Mouse (Mus musculus) MEL (cell line): ENCODE data around the gene Pigl. TPM values are rescaled to one million over a fixed set of nuclear protein-coding genes. Genes with fewer than 3 reads are reported as not detected.
A peak's percentile ranks its signal among the peaks of the same experiment; 100 is the strongest.

Experiments
- DNase-seq: peaks from one replicate; pipeline ENCODE4 v3.0.0; 2011; ENCODE audit warnings: low read depth, low spot score
- H3K27ac ChIP-seq: 2 replicates; pipeline ENCODE4 v1.5.1; 2012; ENCODE audit warnings: low read depth, mild to moderate bottlenecking, control low read depth, low read length, moderate library complexity; ENCODE audit not compliant: control insufficient read depth
- H3K27me3 ChIP-seq, 2 experiments: fragments of 150-350 bp in 1 of 2; sonication (generic) in 1 of 2; 2 replicates each; pipeline ENCODE4 v1.6.1; 2012; ENCODE audit warnings: low read length in 2 of 2, mild to moderate bottlenecking in 2 of 2, improper control_type of control experiment in 1 of 2, moderate library complexity in 1 of 2; ENCODE audit not compliant: insufficient read depth in 2 of 2, control insufficient read depth in 1 of 2
- H3K36me3 ChIP-seq, 2 experiments: 2 replicates each; pipeline ENCODE4 v1.6.1; 2012 to 2014; ENCODE audit warnings: low read length in 2 of 2, improper control_type of control experiment in 1 of 2, inconsistent platforms in 1 of 2, mild to moderate bottlenecking in 1 of 2; ENCODE audit not compliant: insufficient read depth in 2 of 2, control insufficient read depth in 1 of 2
- H3K4me1 ChIP-seq, 2 experiments: fragments of 150-350 bp in 1 of 2; sonication (generic) in 1 of 2; 2 replicates each; pipeline ENCODE4 v1.6.1; 2012; ENCODE audit warnings: low read length in 2 of 2, improper control_type of control experiment in 1 of 2, mild to moderate bottlenecking in 1 of 2; ENCODE audit not compliant: insufficient read depth in 2 of 2, control insufficient read depth in 1 of 2
- H3K4me3 ChIP-seq, 2 experiments: fragments of 150-350 bp in 1 of 2; sonication (generic) in 1 of 2; 2 replicates each; pipeline ENCODE4 v1.5.1; 2012; ENCODE audit warnings: low read depth in 2 of 2, low read length in 2 of 2, mild to moderate bottlenecking in 2 of 2, moderate library complexity in 2 of 2, control low read depth in 1 of 2, improper control_type of control experiment in 1 of 2; ENCODE audit not compliant: control insufficient read depth in 1 of 2, insufficient read depth in 1 of 2
- H3K79me2 ChIP-seq: 2 replicates; pipeline ENCODE4 v1.6.1; 2012; ENCODE audit warnings: mild to moderate bottlenecking, low read length, moderate library complexity; ENCODE audit not compliant: control insufficient read depth, poor library complexity, insufficient read depth
- H3K9ac ChIP-seq: 2 replicates; pipeline ENCODE4 v1.6.1; 2012; ENCODE audit warnings: low read depth, mild to moderate bottlenecking, control low read depth, low read length, moderate library complexity; ENCODE audit not compliant: control insufficient read depth, poor library complexity, severe bottlenecking
- H3K9me3 ChIP-seq: fragments of 150-350 bp; sonication (generic); replicated peaks from 2 replicates; pipeline ENCODE4 v1.6.1; 2012; ENCODE audit warnings: mild to moderate bottlenecking, low read length, improper control_type of control experiment, moderate library complexity; ENCODE audit not compliant: insufficient read depth
- BHLHE40 ChIP-seq: IDR thresholded peaks from 2 replicates; pipeline ENCODE4 v1.6.1; 2012; ENCODE audit warnings: low read depth, mild to moderate bottlenecking, inconsistent platforms, low read length, improper control_type of control experiment, borderline replicate concordance
- CHD2 ChIP-seq: IDR thresholded peaks from 2 replicates; pipeline ENCODE4 v1.6.1; 2011; ENCODE audit warnings: low read length, improper control_type of control experiment
- CTCF ChIP-seq, 3 experiments: IDR thresholded peaks in 2 of 3; conservative IDR thresholded peaks in 1 of 3; 2 replicates each; pipeline ENCODE4 v1.5.1; 2011 to 2012; ENCODE audit warnings: low read length in 3 of 3, low read depth in 2 of 3, mild to moderate bottlenecking in 2 of 3, improper control_type of control experiment in 1 of 3, inconsistent platforms in 1 of 3, mixed read lengths in 1 of 3, moderate library complexity in 1 of 3; ENCODE audit not compliant: control insufficient read depth in 1 of 3, insufficient read depth in 1 of 3, poor library complexity in 1 of 3, severe bottlenecking in 1 of 3
- E2F4 ChIP-seq: IDR thresholded peaks from 2 replicates; pipeline ENCODE4 v1.6.1; 2011; ENCODE audit warnings: low read depth, low read length, improper control_type of control experiment, borderline replicate concordance
- ELF1 ChIP-seq: IDR thresholded peaks from 2 replicates; pipeline ENCODE4 v1.6.1; 2014; ENCODE audit warnings: low read depth, mild to moderate bottlenecking, inconsistent platforms, low read length, improper control_type of control experiment, moderate library complexity
- EP300 ChIP-seq, 2 experiments: IDR thresholded peaks; 2 replicates each; pipeline ENCODE4 v1.6.1; 2011; ENCODE audit warnings: improper control_type of control experiment in 2 of 2, low read length in 2 of 2, low read depth in 1 of 2, mild to moderate bottlenecking in 1 of 2
- ETS1 ChIP-seq: IDR thresholded peaks from 2 replicates; pipeline ENCODE4 v1.6.1; 2012; ENCODE audit warnings: low read depth, mild to moderate bottlenecking, inconsistent platforms, low read length, improper control_type of control experiment, moderate library complexity
- GATA1 ChIP-seq: IDR thresholded peaks from 2 replicates; pipeline ENCODE4 v1.6.1; 2011; ENCODE audit warnings: low read depth, low read length, improper control_type of control experiment
- HCFC1 ChIP-seq: IDR thresholded peaks from 2 replicates; pipeline ENCODE4 v1.6.1; 2012; ENCODE audit warnings: low read depth, mild to moderate bottlenecking, inconsistent platforms, low read length, improper control_type of control experiment, moderate library complexity
- JUND ChIP-seq: IDR thresholded peaks from 2 replicates; pipeline ENCODE4 v1.6.1; 2011; ENCODE audit warnings: low read depth, mild to moderate bottlenecking, improper control_type of control experiment, low read length
- KAT2A ChIP-seq: conservative IDR thresholded peaks from 2 replicates; pipeline ENCODE4 v1.6.1; 2012; ENCODE audit warnings: low read depth, low read length, improper control_type of control experiment, inconsistent platforms
- MAFK ChIP-seq: IDR thresholded peaks from 2 replicates; pipeline ENCODE4 v1.6.1; 2011; ENCODE audit warnings: low read depth, mild to moderate bottlenecking, low read length, improper control_type of control experiment, borderline replicate concordance
- MAX ChIP-seq: IDR thresholded peaks from 2 replicates; pipeline ENCODE4 v1.6.1; 2011; ENCODE audit warnings: low read length, improper control_type of control experiment
- MEF2A ChIP-seq: IDR thresholded peaks from 2 replicates; pipeline ENCODE4 v1.6.1; 2014; ENCODE audit warnings: low read depth, mild to moderate bottlenecking, inconsistent platforms, low read length, improper control_type of control experiment; ENCODE audit not compliant: poor library complexity, insufficient replicate concordance, severe bottlenecking; ENCODE audit errors: extremely low read depth
- MXI1 ChIP-seq: IDR thresholded peaks from 2 replicates; pipeline ENCODE4 v1.6.1; 2011; ENCODE audit warnings: mild to moderate bottlenecking, low read depth, low read length, improper control_type of control experiment
- NELFE ChIP-seq: IDR thresholded peaks from 2 replicates; pipeline ENCODE4 v1.6.1; 2011; ENCODE audit warnings: low read depth, low read length, improper control_type of control experiment
- NRF1 ChIP-seq: IDR thresholded peaks from 2 replicates; pipeline ENCODE4 v1.6.1; 2014; ENCODE audit warnings: low read depth, mild to moderate bottlenecking, inconsistent platforms, low read length, improper control_type of control experiment, moderate library complexity; ENCODE audit not compliant: poor library complexity, insufficient read depth, severe bottlenecking
- POLR2A ChIP-seq, 2 experiments: IDR thresholded peaks; 2 replicates each; pipeline ENCODE4 v1.6.1; 2011 to 2012; ENCODE audit warnings: low read length in 2 of 2, mild to moderate bottlenecking in 2 of 2, control low read depth in 1 of 2, improper control_type of control experiment in 1 of 2, low read depth in 1 of 2, moderate library complexity in 1 of 2; ENCODE audit not compliant: control insufficient read depth in 1 of 2, insufficient read depth in 1 of 2, poor library complexity in 1 of 2
- POLR2AphosphoS5 ChIP-seq: IDR thresholded peaks from 2 replicates; pipeline ENCODE4 v1.6.1; 2012; ENCODE audit warnings: low read depth, borderline replicate concordance, mild to moderate bottlenecking, inconsistent platforms, low read length, moderate library complexity, mixed read lengths
- RAD21 ChIP-seq: IDR thresholded peaks from 2 replicates; pipeline ENCODE4 v1.6.1; 2011; ENCODE audit warnings: mild to moderate bottlenecking, low read depth, low read length, improper control_type of control experiment
- RCOR1 ChIP-seq: IDR thresholded peaks from 2 replicates; pipeline ENCODE4 v1.6.1; 2012; ENCODE audit warnings: low read depth, mild to moderate bottlenecking, inconsistent platforms, low read length, improper control_type of control experiment
- SIN3A ChIP-seq: IDR thresholded peaks from 2 replicates; pipeline ENCODE4 v1.6.1; 2012; ENCODE audit warnings: low read length, improper control_type of control experiment, inconsistent platforms
- SMC3 ChIP-seq: IDR thresholded peaks from 2 replicates; pipeline ENCODE4 v1.6.1; 2011; ENCODE audit warnings: low read depth, low read length, improper control_type of control experiment
- TBP ChIP-seq: IDR thresholded peaks from 2 replicates; pipeline ENCODE4 v1.8.0; 2011; ENCODE audit warnings: low read depth, low read length, improper control_type of control experiment
- TCF12 ChIP-seq: IDR thresholded peaks from 2 replicates; pipeline ENCODE4 v1.6.1; 2014; ENCODE audit warnings: low read depth, mild to moderate bottlenecking, inconsistent platforms, low read length, improper control_type of control experiment, moderate library complexity
- USF1 ChIP-seq: IDR thresholded peaks from 2 replicates; pipeline ENCODE4 v1.6.1; 2014; ENCODE audit warnings: low read depth, mild to moderate bottlenecking, inconsistent platforms, low read length, improper control_type of control experiment, moderate library complexity
- USF2 ChIP-seq, 2 experiments: IDR thresholded peaks; 2 replicates each; pipeline ENCODE4 v1.6.1; 2011 to 2012; ENCODE audit warnings: improper control_type of control experiment in 2 of 2, low read length in 2 of 2, borderline replicate concordance in 1 of 2, inconsistent platforms in 1 of 2, low read depth in 1 of 2, mild to moderate bottlenecking in 1 of 2; ENCODE audit not compliant: insufficient read depth in 1 of 2
- ZC3H11A ChIP-seq: IDR thresholded peaks from 2 replicates; pipeline ENCODE4 v1.6.1; 2012; ENCODE audit warnings: low read depth, mild to moderate bottlenecking, inconsistent platforms, low read length, improper control_type of control experiment
- ZKSCAN1 ChIP-seq: IDR thresholded peaks from 2 replicates; pipeline ENCODE4 v1.6.1; 2012; ENCODE audit warnings: low read depth, mild to moderate bottlenecking, inconsistent platforms, low read length, improper control_type of control experiment, moderate library complexity
- ZNF384 ChIP-seq: IDR thresholded peaks from 2 replicates; pipeline ENCODE4 v1.6.1; 2012; ENCODE audit warnings: low read depth, mild to moderate bottlenecking, inconsistent platforms, low read length, improper control_type of control experiment
- polyA plus RNA-seq, 2 experiments: library from polyadenylated mRNA; stranded (reverse) in 1 of 2; unstranded in 1 of 2; fragments of >175 nt in 1 of 2; fragments of >200 nt in 1 of 2; gene quantifications; 2 replicates each; pipeline versions ENCODE4 v1.2.1 to v1.2.4; 2012; ENCODE audit warnings: low replicate concordance in 2 of 2, low read depth in 1 of 2; ENCODE audit not compliant: insufficient read length in 2 of 2, insufficient read depth in 1 of 2, missing spikeins in 1 of 2
- total RNA-seq: library from RNA; depleted of rRNA; stranded (reverse); fragments of 300-350 nt; gene quantifications from 2 replicates; pipeline ENCODE4 v1.2.3, GENCODE M21; 2012

Pigl gene
- total and polyA plus RNA-seq, 3 experiments: 2.0 to 4.1 TPM; not detected in 1

GRCm38 (mm10) chr11:62455193-62455592, 3.1 kb upstream of the Pigl start:
- H3K9ac ChIP-seq: peak overlapping the region; percentile 30; the same call in 1 of the 2 replicates
- H3K4me3 ChIP-seq: peak overlapping the region in 1 of 2 experiments; percentile 93; a peak in 2 of 4 replicates
- H3K27ac ChIP-seq: no peak overlapping the region
- H3K36me3 ChIP-seq: peaks cover 8 to 29% of the 10 kb centered on the region in 2 experiments
- H3K9me3 ChIP-seq: no peaks in the 10 kb centered on the region
- TF ChIP-seq BHLHE40 (no peak), MAX (no peak), USF1 (no peak), CHD2 (no peak), NRF1 (no peak), MXI1 (0 out of 2 replicates have a peak, but pooled peaks have one; percentile 24), TBP (no peak), ETS1 (peak; percentile 55; the same call in 1 of the 2 replicates), EP300 (IDR thresholded peaks at IDR 0.05; ENCODE audit: low read depth in 1 of 2, low read length in 2 of 2) (peak in 1 of 2 experiments; percentile 37; a peak in 1 of 4 replicates), HCFC1 (no peak), ZC3H11A (no peak), JUND (no peak), NELFE (no peak), RAD21 (no peak), ELF1 (no peak), ZNF384 (no peak), E2F4 (no peak), SIN3A (no peak), TCF12 (peak; percentile 19; the same call in 1 of the 2 replicates), MAFK (no peak), CTCF (IDR thresholded peaks at IDR 0.05 in 2 of 3, conservative IDR thresholded peaks at IDR 0.05 in 1 of 3; ENCODE audit: control insufficient read depth in 1 of 3, insufficient read depth in 1 of 3, low read depth in 2 of 3, low read length in 3 of 3, poor library complexity in 1 of 3, severe bottlenecking in 1 of 3) (no peak), ZKSCAN1 (no peak), RCOR1 (peak; percentile 61; the same call in 1 of the 2 replicates), GATA1 (peak; percentile 55; the same call in 1 of the 2 replicates), POLR2A (IDR thresholded peaks at IDR 0.05; ENCODE audit: control insufficient read depth in 1 of 2, insufficient read depth in 1 of 2, low read depth in 1 of 2, low read length in 2 of 2, poor library complexity in 1 of 2) (no peak), USF2 (IDR thresholded peaks at IDR 0.05; ENCODE audit: borderline replicate concordance in 1 of 2, insufficient read depth in 1 of 2, low read depth in 1 of 2, low read length in 2 of 2) (no peak), POLR2AphosphoS5 (no peak), MEF2A (no peak), KAT2A (no peak), SMC3 (no peak)
- H3K79me2 ChIP-seq: peaks cover 71% of the 10 kb centered on the region
- peak; percentile 30 for DNase-seq
- peaks cover 10 to 14% of the 10 kb centered on the region in 2 experiments for H3K4me1 ChIP-seq
- H3K27me3 ChIP-seq: no peaks in the 10 kb centered on the region
